Mouse (Mus musculus): ENCODE measurements around the gene Ptpn13.

GRCm38 (mm10) chr5:103545381-103546000 is 120.5 kb downstream of the Ptpn13 start:
- TF ChIP-seq POLR2A (IDR thresholded peaks at IDR 0.05; ENCODE audit: control insufficient read depth in 1 of 2, insufficient read depth in 1 of 2, low read depth in 1 of 2, low read length in 2 of 2, poor library complexity in 1 of 2) (no peak), EP300 (IDR thresholded peaks at IDR 0.05; ENCODE audit: low read depth in 1 of 2, low read length in 2 of 2) (no peak), BHLHE40 (IDR thresholded peaks at IDR 0.05; ENCODE audit: borderline replicate concordance, low read depth, low read length) (no peak), CTCF (IDR thresholded peaks at IDR 0.05 in 2 of 3, conservative IDR thresholded peaks at IDR 0.05 in 1 of 3; ENCODE audit: control insufficient read depth in 1 of 3, insufficient read depth in 1 of 3, low read depth in 2 of 3, low read length in 3 of 3, poor library complexity in 1 of 3, severe bottlenecking in 1 of 3) (no peak), TAL1 (IDR thresholded peaks at IDR 0.05; ENCODE audit: low read length) (no peak), NRF1 (IDR thresholded peaks at IDR 0.05; ENCODE audit: insufficient read depth, low read depth, low read length, poor library complexity, severe bottlenecking) (no peak), MYC (IDR thresholded peaks at IDR 0.05; ENCODE audit: low read depth, low read length) (no peak), MAFK (IDR thresholded peaks at IDR 0.05; ENCODE audit: borderline replicate concordance, low read depth, low read length) (no peak)

Measured in MEL (cell line).